Mouse (Mus musculus): ENCODE results near the gene Hsp90aa1.
A peak's percentile ranks its signal among the peaks of the same experiment; 100 is the strongest.

GRCm38 (mm10) chr12:110703008-110703471 lies 512 bp upstream of the Hsp90aa1 start:
- TF ChIP-seq POLR2A (IDR thresholded peaks at IDR 0.05; ENCODE audit: borderline replicate concordance, low read depth, low read length) (no peak), CTCF (IDR thresholded peaks at IDR 0.05; ENCODE audit: low read depth, low read length) (peak; percentile 99)
